Mouse (Mus musculus) liver, adult 2 months (tissue): ENCODE data around the gene Dscaml1. TPM values are rescaled to one million over a fixed set of nuclear protein-coding genes. Genes with fewer than 3 reads are reported as not detected.

Source experiments
- DNase-seq: peaks from one replicate; pipeline ENCODE4 v3.0.0-alpha.2; 2011; ENCODE audit warnings: low read depth, low spot score; ENCODE audit errors: extremely low read depth
- H3K27ac ChIP-seq: fragments of 200-500 bp; replicated peaks from 2 replicates; pipeline ENCODE4 v1.5.1; 2012; ENCODE audit warnings: low read depth, mild to moderate bottlenecking, control low read depth, inconsistent platforms, low read length; ENCODE audit not compliant: insufficient read depth
- H3K27me3 ChIP-seq: fragments of 200-500 bp; 2 replicates; pipeline ENCODE4 v1.6.1; 2012; ENCODE audit warnings: mild to moderate bottlenecking, moderate library complexity, low read length, inconsistent platforms; ENCODE audit not compliant: control insufficient read depth, insufficient read depth
- H3K36me3 ChIP-seq: fragments of 200-500 bp; 2 replicates; pipeline ENCODE4 v1.6.1; 2012; ENCODE audit warnings: low read length, inconsistent platforms; ENCODE audit not compliant: control insufficient read depth, insufficient read depth
- H3K4me1 ChIP-seq: fragments of 200-500 bp; 2 replicates; pipeline ENCODE4 v1.6.1; 2011; ENCODE audit warnings: low read length; ENCODE audit not compliant: control insufficient read depth, insufficient read depth
- H3K4me3 ChIP-seq: fragments of 200-500 bp; 2 replicates; pipeline ENCODE4 v1.5.1; 2011; ENCODE audit warnings: low read depth, mild to moderate bottlenecking, control low read depth, low read length, moderate library complexity; ENCODE audit not compliant: insufficient read depth
- H3K79me2 ChIP-seq: fragments of 200-500 bp; 2 replicates; pipeline ENCODE4 v1.6.1; 2012; ENCODE audit warnings: inconsistent platforms, mild to moderate bottlenecking, low read length, moderate library complexity; ENCODE audit not compliant: control insufficient read depth, insufficient read depth
- H3K9ac ChIP-seq: fragments of 200-500 bp; 2 replicates; pipeline ENCODE4 v1.6.1; 2012; ENCODE audit warnings: low read depth, mild to moderate bottlenecking, control low read depth, inconsistent platforms, low read length
- CTCF ChIP-seq: fragments of 200-500 bp; IDR thresholded peaks from 2 replicates; pipeline ENCODE4 v1.5.1; 2011; ENCODE audit warnings: low read depth, low read length, control low read depth
- POLR2A ChIP-seq: fragments of 200-500 bp; IDR thresholded peaks from 2 replicates; pipeline ENCODE4 v1.6.1; 2011; ENCODE audit warnings: low read length, control low read depth; ENCODE audit not compliant: insufficient read depth; ENCODE audit errors: extremely low read depth
- WGBS: fragments of 180-500 bp; shearing (Covaris S2); methylation state at CpG from one replicate; pipeline ENCODE4 v1.1.7; 2018; 5-methylcytosine and 5-hydroxymethylcytosine counted together
- polyA plus RNA-seq: library from polyadenylated mRNA; depleted of rRNA; stranded (reverse); fragments of >200 nt; gene quantifications from 2 replicates; pipeline ENCODE4 v1.2.3, GENCODE M21; 2012
- total RNA-seq: library from RNA; depleted of rRNA; stranded (reverse); fragments of >200 nt; gene quantifications from 2 replicates; pipeline ENCODE4 v1.2.3, GENCODE M21; 2014

The Dscaml1 gene
- total and polyA plus RNA-seq, 2 experiments = 0.09 to 0.13 TPM

DNA sequence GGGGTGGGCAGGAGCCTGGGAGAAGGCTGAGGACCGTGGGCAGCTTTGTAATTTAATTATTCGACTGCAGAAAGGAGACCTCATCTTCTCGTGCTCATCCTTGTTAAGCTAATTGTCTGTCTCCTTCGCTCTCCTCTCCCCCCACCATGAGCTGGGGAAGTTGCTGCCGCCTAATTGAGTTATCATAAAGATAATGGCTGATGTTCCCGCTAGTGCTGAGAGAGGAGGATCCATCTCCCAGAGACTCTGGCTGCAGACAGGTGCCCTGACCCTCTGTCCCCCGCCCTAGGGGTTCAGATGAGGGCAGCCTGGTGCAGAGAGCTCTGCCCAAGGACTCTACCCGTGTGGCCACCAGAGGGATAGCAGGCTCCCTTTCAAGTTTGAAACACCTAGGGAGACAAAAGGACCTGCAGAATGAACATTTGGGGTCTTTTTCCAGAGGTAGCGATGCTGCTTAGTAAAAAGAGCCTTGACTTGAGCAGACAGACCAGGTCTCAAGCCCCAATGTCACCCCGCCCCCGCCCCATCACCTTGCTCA is 256.1 kb downstream of the Dscaml1 start:
- TF ChIP-seq POLR2A = no peak
- Histone ChIP-seq H3K79me2 (no peaks in the 10 kb centered on the region), H3K27me3 (no peaks in the 10 kb centered on the region), H3K36me3 (no peaks in the 10 kb centered on the region), H3K4me1 (no peaks in the 10 kb centered on the region), H3K27ac (no peak overlapping the region), H3K4me3 (no peak overlapping the region), H3K9ac (no peak overlapping the region)
- 58% methylated on average over 11 of the region's 11 CpGs for WGBS
- DNase-seq = no peak

DNA sequence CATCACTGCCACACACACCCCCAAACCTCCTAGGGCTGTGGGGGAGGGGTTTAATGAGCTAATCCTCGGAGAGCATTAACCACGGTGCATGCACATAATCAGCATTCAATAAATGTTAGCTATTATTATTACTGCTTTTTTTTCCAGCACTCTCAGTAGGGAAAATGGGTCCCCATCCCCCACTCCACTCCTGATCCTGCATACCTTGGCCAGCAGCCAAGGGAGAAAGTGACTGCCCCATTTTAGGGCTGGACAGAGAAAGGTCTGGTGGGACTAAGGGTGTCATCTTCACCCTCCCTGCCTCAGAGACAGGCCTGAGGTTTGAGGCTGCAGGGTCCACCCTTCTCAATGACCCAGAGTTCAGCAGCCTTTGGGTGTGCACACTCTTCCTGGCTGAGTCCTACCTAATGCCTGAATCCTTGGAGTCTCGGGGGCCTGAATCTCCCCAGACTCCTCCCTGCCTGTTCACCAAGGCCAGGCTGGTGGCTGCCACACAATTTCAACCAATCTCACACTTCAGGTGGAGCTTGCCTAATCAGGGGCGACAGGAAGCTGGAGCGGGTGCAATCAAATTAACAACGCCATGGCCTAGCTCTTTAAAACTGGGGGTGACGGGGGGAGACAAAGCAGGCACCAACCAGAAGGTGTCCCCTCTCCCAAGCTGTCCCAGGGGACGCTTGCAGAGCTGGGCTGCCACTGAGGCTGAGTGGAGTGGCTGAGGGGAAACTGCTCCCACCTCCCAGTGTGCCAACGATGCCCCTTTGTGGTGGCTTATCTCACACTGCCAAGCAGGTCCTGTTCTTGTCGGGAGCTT is 267.2 kb downstream of the Dscaml1 start:
- no peak overlapping the region for H3K9ac ChIP-seq
- no peak overlapping the region for H3K27ac ChIP-seq
- H3K79me2 ChIP-seq = no peaks in the 10 kb centered on the region
- no peak overlapping the region for H3K4me3 ChIP-seq
- 65% methylated on average over 10 of the region's 10 CpGs for WGBS
- no peaks in the 10 kb centered on the region for H3K4me1 ChIP-seq
- DNase-seq = no peak
- TF ChIP-seq CTCF = no peak
- TF ChIP-seq POLR2A = no peak
- no peaks in the 10 kb centered on the region for H3K36me3 ChIP-seq
- H3K27me3 ChIP-seq = no peaks in the 10 kb centered on the region

DNA sequence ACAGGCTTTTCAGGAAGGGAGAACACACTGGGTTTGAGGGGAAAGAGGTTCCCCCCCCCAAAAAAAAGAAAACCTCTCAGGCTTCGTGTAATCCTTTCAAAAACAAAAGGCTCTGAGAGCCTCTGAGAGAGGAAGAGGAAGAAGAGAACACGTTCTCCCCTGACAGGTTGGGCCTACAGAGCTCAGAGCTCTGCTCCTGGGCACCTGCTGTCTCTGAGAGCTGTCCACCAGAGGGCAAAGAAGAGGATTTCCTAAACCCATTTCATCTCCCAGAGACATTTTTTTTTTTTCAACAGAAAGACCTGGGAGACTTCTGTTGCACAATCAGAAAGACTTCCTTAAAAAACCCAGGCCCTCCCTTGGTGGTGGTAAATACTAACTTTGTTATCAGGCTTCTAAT is 267.8 kb downstream of the Dscaml1 start:
- 38% methylated on average over 2 of the region's 2 CpGs for WGBS
- no peaks in the 10 kb centered on the region for H3K27me3 ChIP-seq

DNA sequence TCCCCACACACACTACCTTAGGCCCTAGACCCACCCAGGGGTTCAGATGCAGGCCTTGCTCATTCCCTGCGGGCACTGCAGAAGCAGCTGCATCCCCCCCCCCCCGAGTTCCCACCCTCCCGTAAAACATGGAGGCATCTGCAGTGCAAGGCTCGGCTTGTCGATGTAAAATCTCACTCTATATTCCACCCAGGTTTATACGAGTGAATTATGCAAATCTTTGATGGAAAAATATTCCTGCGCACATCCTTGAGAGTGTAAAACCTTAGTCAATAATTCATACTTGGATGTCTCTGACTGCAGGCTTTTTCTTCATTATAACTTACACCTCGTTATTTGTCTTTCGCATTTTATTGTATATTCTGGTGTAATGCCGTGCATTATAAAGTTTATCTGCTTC is 272.7 kb downstream of the Dscaml1 start:
- Histone ChIP-seq H3K36me3 (no peaks in the 10 kb centered on the region), H3K27ac (no peak overlapping the region), H3K4me1 (no peaks in the 10 kb centered on the region), H3K9ac (no peak overlapping the region), H3K79me2 (no peaks in the 10 kb centered on the region), H3K4me3 (no peak overlapping the region), H3K27me3 (peaks cover 2% of the 10 kb centered on the region; the same call in 1 of the 2 replicates)
- DNase-seq = no peak
- 81% methylated on average over 10 of the region's 10 CpGs for WGBS
- TF ChIP-seq CTCF (no peak), POLR2A (no peak)

More for the DNA sequence above, 267.8 kb downstream of the Dscaml1 start:
- H3K27ac ChIP-seq = no peak overlapping the region
- DNase-seq = no peak
- H3K36me3 ChIP-seq = no peaks in the 10 kb centered on the region
- no peak overlapping the region for H3K9ac ChIP-seq
- H3K4me1 ChIP-seq = no peaks in the 10 kb centered on the region
- no peaks in the 10 kb centered on the region for H3K79me2 ChIP-seq
- TF ChIP-seq POLR2A (no peak), CTCF (no peak)
- no peak overlapping the region for H3K4me3 ChIP-seq

DNA sequence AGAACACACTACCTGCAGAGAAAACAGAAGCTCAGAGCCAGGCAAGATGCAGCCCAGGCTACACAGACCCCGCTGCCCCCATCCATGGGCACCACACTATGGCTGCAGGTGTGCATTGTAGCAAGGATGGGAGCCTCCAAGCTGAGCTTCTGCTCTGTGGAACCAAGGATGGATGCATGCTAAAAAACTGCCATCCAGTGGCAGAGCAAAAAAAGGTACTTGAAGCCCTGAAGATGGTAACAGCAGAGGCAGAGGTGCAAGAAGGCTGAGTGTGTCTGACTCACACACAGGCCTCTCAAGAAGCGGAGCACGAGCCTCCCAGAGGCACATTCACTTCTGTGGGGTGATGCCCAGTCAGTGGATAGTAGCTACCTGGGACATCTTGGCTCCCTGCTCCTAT is 276.8 kb downstream of the Dscaml1 start:
- no peak overlapping the region for H3K9ac ChIP-seq
- TF ChIP-seq CTCF (no peak), POLR2A (no peak)
- H3K4me3 ChIP-seq = no peak overlapping the region
- no peak overlapping the region for H3K27ac ChIP-seq
- peaks cover 2% of the 10 kb centered on the region; the same call in 1 of the 2 replicates for H3K27me3 ChIP-seq
- no peaks in the 10 kb centered on the region for H3K79me2 ChIP-seq
- H3K4me1 ChIP-seq = no peaks in the 10 kb centered on the region
- DNase-seq = no peak
- no peaks in the 10 kb centered on the region for H3K36me3 ChIP-seq
- WGBS = 83% methylated on average over 3 of the region's 3 CpGs

DNA sequence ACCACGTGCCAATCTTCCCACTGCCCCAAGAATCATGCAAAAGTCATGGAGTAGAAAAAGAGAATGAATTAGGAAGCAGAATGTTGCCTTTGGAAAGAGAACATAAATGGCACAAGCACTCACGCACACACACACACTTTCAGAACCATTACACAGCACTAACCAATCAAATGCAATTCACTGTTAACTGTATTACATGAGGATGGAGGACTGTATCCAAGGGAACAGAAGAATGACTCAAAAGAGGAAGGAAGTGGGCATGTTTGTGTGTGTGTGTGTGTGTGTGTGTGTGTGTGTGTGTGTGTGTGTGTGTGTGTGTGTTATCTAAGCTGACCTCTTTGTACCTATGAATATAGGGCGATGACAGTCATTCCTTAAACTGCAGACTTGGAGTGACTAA is 278.0 kb downstream of the Dscaml1 start:
- H3K9ac ChIP-seq = no peak overlapping the region
- TF ChIP-seq CTCF (no peak), POLR2A (no peak)
- no peaks in the 10 kb centered on the region for H3K4me1 ChIP-seq
- WGBS = 69% methylated on average over 3 of the region's 3 CpGs
- no peaks in the 10 kb centered on the region for H3K79me2 ChIP-seq
- no peak for DNase-seq
- H3K4me3 ChIP-seq = no peak overlapping the region
- H3K36me3 ChIP-seq = no peaks in the 10 kb centered on the region
- H3K27me3 ChIP-seq = peaks cover 2% of the 10 kb centered on the region; the same call in 1 of the 2 replicates
- H3K27ac ChIP-seq = no peak overlapping the region
